Comparison of ENCODE assay signal across 19 mouse cellular contexts in genomic region chr17:34910982-34911381, GRCm38 (mm10). TPM values are rescaled to one million over a fixed set of nuclear protein-coding genes. Genes with fewer than 3 reads are reported as not detected.
DNase-seq lines count a peak whose midpoint lies in the region; ATAC-seq and TF ChIP-seq lines count a peak whose summit lies in the region.
"Had no signal": no experiment of that assay in that cellular context is flagged by ENCODE, and none has a peak within 500 bp of the region (broad histone marks: within the 10 kb centered on the region; RNA-seq: fewer than 3 reads in every experiment).

No protein-coding gene starts in this region.

- 90% methylated on average over 10 of the region's 10 CpGs for WGBS in hindbrain, embryonic 10.5 days
- 90% methylated on average over 10 of the region's 10 CpGs for WGBS in hindbrain, embryonic 16.5 days
- WGBS in spleen, adult 2 months: 73% methylated on average over 10 of the region's 10 CpGs
- WGBS in kidney, embryonic 16.5 days: 77% methylated on average over 10 of the region's 10 CpGs
- 92% methylated on average over 10 of the region's 10 CpGs for WGBS in midbrain, embryonic 11.5 days

- no peak for TF ChIP-seq POLR2A in spleen, adult 2 months (IDR thresholded peaks at IDR 0.05; ENCODE audit: low read depth, low read length)

- peaks cover 87% of the 10 kb centered on the region for H3K36me3 ChIP-seq in hindbrain, embryonic 10.5 days
- peaks cover 74% of the 10 kb centered on the region for H3K36me3 ChIP-seq in hindbrain, embryonic 16.5 days (ENCODE audit: control insufficient read depth, insufficient read depth, low read length)
- peaks cover 51% of the 10 kb centered on the region for H3K36me3 ChIP-seq in spleen, adult 2 months (ENCODE audit: control insufficient read depth, insufficient read depth, low read length)
- H3K36me3 ChIP-seq in kidney, embryonic 16.5 days (ENCODE audit: insufficient read depth, low read length): peaks cover 79% of the 10 kb centered on the region
- H3K36me3 ChIP-seq in splenic B cell, adult 2 months (ENCODE audit: control insufficient read depth, insufficient read depth, low read length, poor library complexity, severe bottlenecking): peaks cover 11% of the 10 kb centered on the region
- peaks cover 50% of the 10 kb centered on the region for H3K36me3 ChIP-seq in midbrain, embryonic 11.5 days (ENCODE audit: control insufficient read depth, insufficient read depth, low read length)

- no peak for ATAC-seq in hindbrain, embryonic 16.5 days
- ATAC-seq in kidney, embryonic 16.5 days (ENCODE audit: low FRiP score, low TSS enrichment): peak; percentile 5; the same call in 1 of the 2 replicates
- no peak for ATAC-seq in midbrain, embryonic 11.5 days (ENCODE audit: low FRiP score)
- ATAC-seq: forebrain, embryonic 14.5 days had no signal

- no peak overlapping the region for H3K9ac ChIP-seq in hindbrain, embryonic 16.5 days (ENCODE audit: low read depth, low read length)
- no peak overlapping the region for H3K9ac ChIP-seq in kidney, embryonic 16.5 days (replicated peaks; ENCODE audit: low read length)
- H3K9ac ChIP-seq in midbrain, embryonic 11.5 days (ENCODE audit: low read length): no peak overlapping the region
- H3K9ac ChIP-seq: heart, embryonic 15.5 days; lung, embryonic 15.5 days had no signal

- intact Hi-C loops in left cerebral cortex, adult 2 months (cut with DNase I): no loop called here

- DNase-seq in hindbrain, embryonic 10.5 days (ENCODE audit: low spot score): no peak
- no peak for DNase-seq in spleen, adult 2 months (ENCODE audit: low read depth in 1 of 2, low spot score in 2 of 2)
- DNase-seq in spleen, postnatal 36 days (ENCODE audit: low spot score in 2 of 2): no peak
- DNase-seq in splenic B cell, adult 2 months (ENCODE audit: low read depth, low spot score): peak; percentile 13
- no peak for DNase-seq in left cerebral cortex, adult 2 months (ENCODE audit: extremely low spot score in 1 of 2, low spot score in 2 of 2)
- DNase-seq in midbrain, embryonic 11.5 days (ENCODE audit: low spot score, missing footprints): no peak
- DNase-seq: adrenal gland, postnatal 14 days; cerebellum, adult 2 months; gastrocnemius, adult 2 months; heart, adult 11 months; left cerebral cortex, postnatal 4 days had no signal

- 0 out of 2 replicates have a peak overlapping the region, but pooled peaks have one; percentile 9 for H3K4me3 ChIP-seq in hindbrain, embryonic 10.5 days
- H3K4me3 ChIP-seq in hindbrain, embryonic 16.5 days (ENCODE audit: low read length): no peak overlapping the region
- H3K4me3 ChIP-seq in spleen, adult 2 months (ENCODE audit: extremely low read depth, insufficient read depth, insufficient read length): no peak overlapping the region
- H3K4me3 ChIP-seq in kidney, embryonic 16.5 days (ENCODE audit: low read length): no peak overlapping the region
- H3K4me3 ChIP-seq in left cerebral cortex, adult 2 months: no peak overlapping the region
- no peak overlapping the region for H3K4me3 ChIP-seq in midbrain, embryonic 11.5 days (ENCODE audit: low read depth, low read length)
- H3K4me3 ChIP-seq: gastrocnemius, adult 2 months; heart, embryonic 15.5 days; lung, embryonic 15.5 days had no signal

- no peak for TF ChIP-seq CTCF in spleen, adult 2 months (IDR thresholded peaks at IDR 0.05; ENCODE audit: extremely low read depth, insufficient read depth, insufficient read length, insufficient replicate concordance)
- TF ChIP-seq CTCF in left cerebral cortex, adult 2 months (IDR thresholded peaks at IDR 0.05): no peak

- H3K4me2 ChIP-seq in hindbrain, embryonic 16.5 days (ENCODE audit: low read length): no peak overlapping the region
- no peak overlapping the region for H3K4me2 ChIP-seq in kidney, embryonic 16.5 days (replicated peaks; ENCODE audit: low read depth, low read length)
- no peak overlapping the region for H3K4me2 ChIP-seq in midbrain, embryonic 11.5 days
- H3K4me2 ChIP-seq: heart, embryonic 15.5 days; lung, embryonic 15.5 days had no signal

- no peaks in the 10 kb centered on the region for H3K9me3 ChIP-seq in hindbrain, embryonic 10.5 days
- no peaks in the 10 kb centered on the region for H3K9me3 ChIP-seq in hindbrain, embryonic 16.5 days (ENCODE audit: control insufficient read depth, low read length)
- H3K9me3 ChIP-seq in kidney, embryonic 16.5 days (ENCODE audit: low read length): no peaks in the 10 kb centered on the region
- no peaks in the 10 kb centered on the region for H3K9me3 ChIP-seq in midbrain, embryonic 11.5 days (ENCODE audit: control insufficient read depth, low read length)
- H3K9me3 ChIP-seq: heart, embryonic 15.5 days; lung, embryonic 15.5 days had no signal

- no peak overlapping the region for H3K27ac ChIP-seq in hindbrain, embryonic 10.5 days
- no peak overlapping the region for H3K27ac ChIP-seq in hindbrain, embryonic 16.5 days (ENCODE audit: low read depth, low read length)
- H3K27ac ChIP-seq in spleen, adult 2 months (ENCODE audit: insufficient read depth, low read length): 0 out of 2 replicates have a peak overlapping the region, but pooled peaks have one; percentile 6
- H3K27ac ChIP-seq in kidney, embryonic 16.5 days (ENCODE audit: low read length): no peak overlapping the region
- H3K27ac ChIP-seq in left cerebral cortex, adult 2 months: no peak overlapping the region
- no peak overlapping the region for H3K27ac ChIP-seq in midbrain, embryonic 11.5 days (ENCODE audit: low read depth, low read length)
- H3K27ac ChIP-seq: gastrocnemius, adult 2 months; heart, embryonic 15.5 days; lung, embryonic 15.5 days had no signal

- H3K27me3 ChIP-seq in hindbrain, embryonic 10.5 days (ENCODE audit: insufficient read depth, poor library complexity, severe bottlenecking): no peaks in the 10 kb centered on the region
- H3K27me3 ChIP-seq in hindbrain, embryonic 16.5 days (replicated peaks; ENCODE audit: control insufficient read depth, insufficient read depth, low read length): no peaks in the 10 kb centered on the region
- no peaks in the 10 kb centered on the region for H3K27me3 ChIP-seq in spleen, adult 2 months (ENCODE audit: control insufficient read depth, insufficient read depth, low read length)
- no peaks in the 10 kb centered on the region for H3K27me3 ChIP-seq in kidney, embryonic 16.5 days (ENCODE audit: insufficient read depth, low read length)
- H3K27me3 ChIP-seq in splenic B cell, adult 2 months (ENCODE audit: control insufficient read depth, insufficient read depth, low read length, poor library complexity, severe bottlenecking): no peaks in the 10 kb centered on the region
- no peaks in the 10 kb centered on the region for H3K27me3 ChIP-seq in midbrain, embryonic 11.5 days (ENCODE audit: control insufficient read depth, insufficient read depth, low read length)
- H3K27me3 ChIP-seq: heart, embryonic 15.5 days; lung, embryonic 15.5 days had no signal

- H3K4me1 ChIP-seq in hindbrain, embryonic 10.5 days (replicated peaks): peaks cover 22% of the 10 kb centered on the region
- no peaks in the 10 kb centered on the region for H3K4me1 ChIP-seq in hindbrain, embryonic 16.5 days (ENCODE audit: control insufficient read depth, insufficient read depth, low read depth, low read length)
- peaks cover 3% of the 10 kb centered on the region; the same call in 1 of the 2 replicates for H3K4me1 ChIP-seq in spleen, adult 2 months (ENCODE audit: control insufficient read depth, insufficient read depth, insufficient read length)
- H3K4me1 ChIP-seq in kidney, embryonic 16.5 days (ENCODE audit: insufficient read depth, low read length): peaks cover 5% of the 10 kb centered on the region
- no peaks in the 10 kb centered on the region; the same call in 1 of the 2 replicates for H3K4me1 ChIP-seq in midbrain, embryonic 11.5 days (ENCODE audit: control insufficient read depth, insufficient read depth, low read length)

RNA-seq across cellular contexts. Expression of gene Slc44a4, which starts 3.3 kb away (rescaled TPM):
- 0.41 TPM in 1 of 2 replicates, not detected in the other for polyA plus RNA-seq in hindbrain, embryonic 10.5 days (2016; fragmentation: Nextera tagmentation; extraction: Ambion mirVana)
- 0.21 TPM in 1 of 2 replicates, not detected in the other for polyA plus RNA-seq in hindbrain, embryonic 16.5 days (2015; fragmentation: Nextera tagmentation; extraction: Ambion mirVana)
- polyA plus RNA-seq in spleen, adult 2 months (2012; rRNA removed): 0.05 and 0.08 TPM in 2 replicates
- polyA plus RNA-seq in kidney, embryonic 16.5 days (2015; fragmentation: Nextera tagmentation; extraction: Ambion mirVana): 17.9 and 18.9 TPM in 2 replicates
- total RNA-seq in left cerebral cortex, adult 2 months (2021): under 1 TPM; 0.45 to 0.79 TPM
- polyA plus RNA-seq in midbrain, embryonic 11.5 days (2014; fragmentation: Nextera tagmentation; extraction: Ambion mirVana): not detected in 2 replicates
- total RNA-seq: gastrocnemius, adult 2 months; megakaryocyte-erythroid progenitor cell, adult 5-6 weeks had no signal
- polyA plus RNA-seq: forebrain, embryonic 14.5 days had no signal

RNA-seq across cellular contexts. Expression of gene Ehmt2, which starts 12.7 kb away (rescaled TPM):
- 98.2 and 100 TPM in 2 replicates for polyA plus RNA-seq in hindbrain, embryonic 10.5 days (2016; fragmentation: Nextera tagmentation; extraction: Ambion mirVana)
- polyA plus RNA-seq in hindbrain, embryonic 16.5 days (2015; fragmentation: Nextera tagmentation; extraction: Ambion mirVana): 81.9 and 95.3 TPM in 2 replicates
- 200 and 246 TPM in 2 replicates for polyA plus RNA-seq in spleen, adult 2 months (2012; rRNA removed)
- 89.9 and 92.8 TPM in 2 replicates for polyA plus RNA-seq in kidney, embryonic 16.5 days (2015; fragmentation: Nextera tagmentation; extraction: Ambion mirVana)
- total RNA-seq in left cerebral cortex, adult 2 months (2021): 100 to 1,000 TPM; 175 to 184 TPM
- 56.9 and 60.5 TPM in 2 replicates for polyA plus RNA-seq in midbrain, embryonic 11.5 days (2014; fragmentation: Nextera tagmentation; extraction: Ambion mirVana)

RNA-seq across cellular contexts. Expression of gene C2, which starts 12.9 kb away (rescaled TPM):
- 0.58 and 1.0 TPM in 2 replicates for polyA plus RNA-seq in hindbrain, embryonic 10.5 days (2016; fragmentation: Nextera tagmentation; extraction: Ambion mirVana)
- 1.8 and 2.8 TPM in 2 replicates for polyA plus RNA-seq in hindbrain, embryonic 16.5 days (2015; fragmentation: Nextera tagmentation; extraction: Ambion mirVana)
- polyA plus RNA-seq in spleen, adult 2 months (2012; rRNA removed): 15.9 and 16.0 TPM in 2 replicates
- 4.6 and 5.7 TPM in 2 replicates for polyA plus RNA-seq in kidney, embryonic 16.5 days (2015; fragmentation: Nextera tagmentation; extraction: Ambion mirVana)
- 1 to 10 TPM; 2.1 to 2.2 TPM for total RNA-seq in left cerebral cortex, adult 2 months (2021)
- 0.83 and 1.5 TPM in 2 replicates for polyA plus RNA-seq in midbrain, embryonic 11.5 days (2014; fragmentation: Nextera tagmentation; extraction: Ambion mirVana)

RNA-seq across cellular contexts. Expression of gene Neu1, which starts 20.1 kb away (rescaled TPM):
- polyA plus RNA-seq in hindbrain, embryonic 10.5 days (2016; fragmentation: Nextera tagmentation; extraction: Ambion mirVana): 16.2 and 20.7 TPM in 2 replicates
- polyA plus RNA-seq in hindbrain, embryonic 16.5 days (2015; fragmentation: Nextera tagmentation; extraction: Ambion mirVana): 41.7 and 42.1 TPM in 2 replicates
- polyA plus RNA-seq in spleen, adult 2 months (2012; rRNA removed): 45.8 and 47.5 TPM in 2 replicates
- polyA plus RNA-seq in kidney, embryonic 16.5 days (2015; fragmentation: Nextera tagmentation; extraction: Ambion mirVana): 50.0 and 54.1 TPM in 2 replicates
- total RNA-seq in left cerebral cortex, adult 2 months (2021): 10 to 100 TPM; 41.6 to 47.3 TPM
- 11.0 and 12.3 TPM in 2 replicates for polyA plus RNA-seq in midbrain, embryonic 11.5 days (2014; fragmentation: Nextera tagmentation; extraction: Ambion mirVana)

RNA-seq across cellular contexts. Expression of gene Gm20547, which starts 29.1 kb away (rescaled TPM):
- polyA plus RNA-seq in hindbrain, embryonic 10.5 days (2016; fragmentation: Nextera tagmentation; extraction: Ambion mirVana): 0.14 TPM in 1 of 2 replicates, not detected in the other
- polyA plus RNA-seq in hindbrain, embryonic 16.5 days (2015; fragmentation: Nextera tagmentation; extraction: Ambion mirVana): not detected in 2 replicates
- 0.04 TPM in 1 of 2 replicates, not detected in the other for polyA plus RNA-seq in spleen, adult 2 months (2012; rRNA removed)
- polyA plus RNA-seq in kidney, embryonic 16.5 days (2015; fragmentation: Nextera tagmentation; extraction: Ambion mirVana): not detected in 2 replicates
- total RNA-seq in left cerebral cortex, adult 2 months (2021): not detected
- 0.05 and 0.15 TPM in 2 replicates for polyA plus RNA-seq in midbrain, embryonic 11.5 days (2014; fragmentation: Nextera tagmentation; extraction: Ambion mirVana)
- total RNA-seq: adrenal gland, postnatal 14 days; gastrocnemius, adult 2 months; left cerebral cortex, postnatal 4 days; megakaryocyte-erythroid progenitor cell, adult 5-6 weeks had no signal
- polyA plus RNA-seq: forebrain, embryonic 14.5 days; heart, embryonic 15.5 days; hindbrain, embryonic 11.5 days; intestine, embryonic 14.5 days; lung, embryonic 15.5 days had no signal

Comparison
In these comparisons a context has a peak if more than half of its experiments do, and no peak if none do; other contexts are left out.
1. RNA of gene Slc44a4, which starts 3.3 kb away (polyA plus RNA-seq): 17.9 to 18.9 TPM in kidney, embryonic 16.5 days; 0.21 TPM in hindbrain, embryonic 16.5 days, 0.05 to 0.08 TPM in spleen, adult 2 months, not detected in midbrain, embryonic 11.5 days and 0.41 TPM in hindbrain, embryonic 10.5 days; every median in the first group is over 10 times any median in the second.